Mouse (Mus musculus) heart, embryonic 10.5 days (tissue): ENCODE data around the gene Adamtsl3. TPM values are rescaled to one million over a fixed set of nuclear protein-coding genes. Genes with fewer than 3 reads are reported as not detected.

Source experiments
- DNase-seq: peaks from one replicate; pipeline ENCODE4 v3.0.0-alpha.2; 2017; ENCODE audit warnings: low spot score
- H3K27ac ChIP-seq: fragments of 300-500 bp; sonication (generic); 2 replicates; pipeline ENCODE4 v1.5.1; 2016; ENCODE audit warnings: mild to moderate bottlenecking
- H3K27me3 ChIP-seq: fragments of 300-500 bp; sonication (generic); 2 replicates; pipeline ENCODE4 v1.6.1; 2016; ENCODE audit warnings: mild to moderate bottlenecking; ENCODE audit not compliant: poor library complexity, insufficient read depth, severe bottlenecking
- H3K36me3 ChIP-seq: fragments of 300-500 bp; sonication (generic); 2 replicates; pipeline ENCODE4 v1.6.1; 2016; ENCODE audit warnings: mild to moderate bottlenecking, moderate library complexity
- H3K4me1 ChIP-seq: fragments of 300-500 bp; sonication (generic); 2 replicates; pipeline ENCODE4 v1.6.1; 2016; ENCODE audit warnings: mild to moderate bottlenecking
- H3K4me3 ChIP-seq: fragments of 300-500 bp; sonication (generic); 2 replicates; pipeline ENCODE4 v1.5.1; 2016; ENCODE audit warnings: mild to moderate bottlenecking, moderate library complexity
- H3K9me3 ChIP-seq: fragments of 300-500 bp; sonication (generic); 2 replicates; pipeline ENCODE4 v1.6.1; 2016; ENCODE audit warnings: mild to moderate bottlenecking, moderate library complexity
- WGBS: fragments of 180-500 bp; shearing (Covaris S2); methylation state at CpG from one replicate; pipeline ENCODE4 v1.1.7; 2016; 5-methylcytosine and 5-hydroxymethylcytosine counted together
- polyA plus RNA-seq: library from polyadenylated mRNA; unstranded; fragments of >200 nt; fragmentation: Nextera tagmentation; extraction: Ambion mirVana; gene quantifications from 2 replicates; pipeline ENCODE4 v1.2.1, GENCODE M21; 2016

Gene Adamtsl3
- polyA plus RNA-seq, 1 experiment from 2014 or later = 0.06 TPM

- WGBS = under 1% methylated on average over 34 of the region's 34 CpGs
- Histone ChIP-seq H3K27ac (no peak overlapping the region), H3K27me3 (peaks cover 86% of the 10 kb centered on the region), H3K4me1 (peaks cover 16% of the 10 kb centered on the region), H3K4me3 (peak overlapping the region; percentile 64), H3K36me3 (no peaks in the 10 kb centered on the region), H3K9me3 (no peaks in the 10 kb centered on the region)
- DNase-seq = no peak
Observed at GRCm38 (mm10) chr7:82336132-82336531, 638 bp downstream of the Adamtsl3 start.

DNA sequence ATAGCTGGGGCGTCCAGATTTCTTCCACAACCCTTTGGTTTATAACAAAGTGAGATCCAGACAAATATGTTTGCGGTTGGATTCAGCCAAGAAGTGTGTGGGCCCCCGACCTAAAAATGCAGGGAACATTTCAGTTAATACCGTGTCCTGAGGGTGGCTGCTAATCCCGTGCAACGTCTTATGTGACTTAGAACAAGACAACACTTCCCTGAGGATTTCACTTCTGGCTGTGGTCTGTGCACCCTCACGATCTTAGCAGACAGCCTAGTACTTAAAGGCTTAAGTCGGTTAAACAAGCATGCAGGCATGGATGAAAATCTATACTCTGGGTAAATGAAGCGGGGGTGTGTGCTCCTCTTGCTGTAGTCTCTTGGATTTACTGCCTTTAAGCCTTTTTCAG is 2.6 kb downstream of the Adamtsl3 start:
- 82% methylated on average over 9 of the region's 9 CpGs for WGBS
- H3K36me3 ChIP-seq = no peaks in the 10 kb centered on the region
- peaks cover 67% of the 10 kb centered on the region for H3K27me3 ChIP-seq
- no peaks in the 10 kb centered on the region for H3K9me3 ChIP-seq
- no peak overlapping the region for H3K27ac ChIP-seq
- peak; percentile 30 for DNase-seq
- H3K4me1 ChIP-seq = peaks cover 21% of the 10 kb centered on the region
- H3K4me3 ChIP-seq = no peak overlapping the region

DNA sequence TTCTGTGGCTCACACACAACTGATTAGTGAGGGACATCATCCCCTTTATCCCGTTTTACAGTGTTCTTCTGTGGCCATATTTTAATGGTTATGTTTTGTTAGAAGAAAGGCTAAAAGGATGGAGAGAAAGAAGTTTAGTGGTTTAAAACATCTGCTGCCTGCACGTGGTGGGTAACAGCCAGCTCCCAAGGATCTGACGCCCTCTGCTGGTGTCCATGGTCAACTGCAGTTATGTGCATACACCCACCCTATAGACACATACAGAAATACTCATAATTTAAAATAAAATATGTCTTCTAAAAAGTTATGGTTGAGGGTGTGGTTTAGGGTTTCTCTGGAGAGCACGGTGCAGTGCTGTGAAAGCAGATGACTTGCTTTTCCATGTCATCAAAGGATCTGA is 3.0 kb downstream of the Adamtsl3 start:
- WGBS = 78% methylated on average over 4 of the region's 4 CpGs
- H3K4me1 ChIP-seq = peaks cover 21% of the 10 kb centered on the region
- H3K4me3 ChIP-seq = no peak overlapping the region
- DNase-seq = no peak
- H3K9me3 ChIP-seq = no peaks in the 10 kb centered on the region
- H3K36me3 ChIP-seq = no peaks in the 10 kb centered on the region
- peaks cover 63% of the 10 kb centered on the region for H3K27me3 ChIP-seq
- no peak overlapping the region for H3K27ac ChIP-seq

GRCm38 (mm10) chr7:82339214-82339613 is 3.7 kb downstream of the Adamtsl3 start:
- no peak overlapping the region for H3K4me3 ChIP-seq
- no peak overlapping the region for H3K27ac ChIP-seq
- H3K36me3 ChIP-seq = no peaks in the 10 kb centered on the region
- DNase-seq = peak; percentile 17
- H3K27me3 ChIP-seq = peaks cover 56% of the 10 kb centered on the region
- 46% methylated on average over 3 of the region's 3 CpGs for WGBS
- H3K4me1 ChIP-seq = peaks cover 21% of the 10 kb centered on the region
- no peaks in the 10 kb centered on the region for H3K9me3 ChIP-seq

DNA sequence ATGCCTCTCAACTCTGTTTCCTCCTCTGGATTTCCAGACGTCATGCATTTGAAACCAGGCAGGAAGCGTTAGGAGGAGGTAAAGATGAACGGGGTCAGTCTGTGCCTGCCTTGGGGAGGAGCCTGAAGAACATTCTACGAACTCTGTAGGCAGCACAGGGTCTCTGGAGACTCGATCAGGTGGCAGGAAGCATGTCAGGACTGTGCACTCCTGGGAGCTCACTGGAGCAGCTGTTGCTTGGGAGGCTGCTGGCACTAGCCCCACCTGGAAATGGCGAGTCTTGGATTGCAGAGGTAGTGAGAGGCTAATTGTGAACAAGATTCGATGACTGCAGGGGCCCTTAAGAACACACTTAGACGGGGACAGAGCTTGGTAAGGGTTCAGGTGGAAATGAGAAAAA is 6.0 kb downstream of the Adamtsl3 start:
- WGBS = 42% methylated on average over 8 of the region's 8 CpGs
- DNase-seq = peak; percentile 69

DNA sequence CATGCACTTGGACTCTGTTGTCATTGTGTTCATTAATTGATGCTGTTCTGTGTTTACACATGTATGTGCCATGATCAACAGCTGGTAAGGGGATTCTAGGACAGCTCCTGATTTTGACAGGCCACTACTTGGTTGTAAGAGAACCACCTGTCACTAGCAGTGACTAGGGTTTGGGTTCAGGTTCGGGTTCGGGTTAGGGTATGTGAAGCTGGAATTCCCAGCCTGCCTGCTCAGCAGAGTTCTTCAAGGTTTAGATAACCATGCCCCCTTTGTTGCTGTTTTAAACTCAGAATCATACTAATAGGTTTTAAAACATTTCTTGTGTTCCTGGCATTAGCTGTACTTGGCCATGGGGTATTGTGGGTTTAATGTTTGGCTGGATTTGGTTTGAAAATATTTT is 11.2 kb downstream of the Adamtsl3 start:
- WGBS = 76% methylated on average over 2 of the region's 2 CpGs
- Histone ChIP-seq H3K27me3 (no peaks in the 10 kb centered on the region), H3K36me3 (no peaks in the 10 kb centered on the region), H3K4me1 (no peaks in the 10 kb centered on the region), H3K9me3 (no peaks in the 10 kb centered on the region), H3K27ac (no peak overlapping the region), H3K4me3 (no peak overlapping the region)
- peak; percentile 61 for DNase-seq

More for the DNA sequence above, 6.0 kb downstream of the Adamtsl3 start:
- H3K9me3 ChIP-seq = no peaks in the 10 kb centered on the region
- H3K36me3 ChIP-seq = no peaks in the 10 kb centered on the region
- H3K4me1 ChIP-seq = 0 out of 2 replicates have a peak, but pooled peaks cover 6% of the 10 kb centered on the region
- no peak overlapping the region for H3K27ac ChIP-seq
- H3K27me3 ChIP-seq = peaks cover 34% of the 10 kb centered on the region
- no peak overlapping the region for H3K4me3 ChIP-seq

GRCm38 (mm10) chr7:82349796-82350195 is 14.3 kb downstream of the Adamtsl3 start:
- no peaks in the 10 kb centered on the region for H3K4me1 ChIP-seq
- no peak overlapping the region for H3K4me3 ChIP-seq
- no peaks in the 10 kb centered on the region for H3K9me3 ChIP-seq
- peak; percentile 61 for DNase-seq
- no peaks in the 10 kb centered on the region for H3K27me3 ChIP-seq
- H3K27ac ChIP-seq = no peak overlapping the region
- WGBS = 70% methylated on average over 7 of the region's 7 CpGs
- H3K36me3 ChIP-seq = no peaks in the 10 kb centered on the region

DNA sequence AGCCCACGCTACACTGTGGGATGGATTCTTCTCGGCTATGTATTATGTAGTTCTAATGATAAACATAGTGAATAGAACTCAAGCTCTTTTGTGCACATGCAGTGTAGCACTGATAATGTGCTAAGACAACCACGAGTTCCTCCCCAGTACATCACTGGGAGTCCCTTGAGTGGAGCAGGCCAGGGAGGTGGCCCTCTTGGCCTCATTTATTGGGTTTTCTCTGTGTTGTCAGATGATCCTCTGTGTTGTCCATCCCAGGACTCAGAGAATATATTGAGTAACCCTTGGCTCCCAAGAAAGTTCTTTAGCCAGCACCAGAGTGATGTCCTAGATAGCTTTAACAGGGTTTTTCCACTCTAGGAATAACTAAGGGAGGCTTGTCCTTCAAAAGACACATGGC is 14.9 kb downstream of the Adamtsl3 start:
- no peak overlapping the region for H3K27ac ChIP-seq
- peak; percentile 28 for DNase-seq
- 74% methylated on average over 3 of the region's 3 CpGs for WGBS

DNA sequence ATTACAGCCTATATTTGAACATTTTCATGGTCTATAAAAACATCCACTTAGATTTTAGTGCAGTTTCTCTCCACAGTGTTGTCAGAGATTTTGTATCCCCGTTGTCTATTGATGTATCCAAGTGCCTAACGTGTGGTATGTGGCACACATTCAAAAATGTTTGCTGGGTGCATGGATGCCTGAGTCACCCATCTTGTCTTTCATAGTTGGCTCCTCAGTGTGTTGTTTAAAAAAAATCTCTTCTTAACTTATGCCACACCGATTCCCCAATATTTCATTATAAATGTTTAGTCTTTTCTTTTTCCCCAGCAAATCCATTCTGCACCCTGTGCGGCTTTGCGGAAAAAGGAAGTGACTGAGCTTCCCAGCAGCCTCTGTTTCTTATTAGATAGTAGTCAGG is 23.7 kb downstream of the Adamtsl3 start:
- DNase-seq = no peak
- Histone ChIP-seq H3K27me3 (no peaks in the 10 kb centered on the region), H3K27ac (no peak overlapping the region), H3K4me3 (no peak overlapping the region), H3K9me3 (no peaks in the 10 kb centered on the region), H3K4me1 (no peaks in the 10 kb centered on the region), H3K36me3 (no peaks in the 10 kb centered on the region)
- 86% methylated on average over 5 of the region's 5 CpGs for WGBS

More for the DNA sequence above, 14.9 kb downstream of the Adamtsl3 start:
- Histone ChIP-seq H3K4me3 (no peak overlapping the region), H3K36me3 (no peaks in the 10 kb centered on the region), H3K4me1 (no peaks in the 10 kb centered on the region), H3K27me3 (no peaks in the 10 kb centered on the region), H3K9me3 (no peaks in the 10 kb centered on the region)

GRCm38 (mm10) chr7:82359674-82360073 is 24.2 kb downstream of the Adamtsl3 start:
- H3K4me1 ChIP-seq = no peaks in the 10 kb centered on the region
- no peaks in the 10 kb centered on the region for H3K36me3 ChIP-seq
- no peaks in the 10 kb centered on the region for H3K27me3 ChIP-seq
- no peak overlapping the region for H3K27ac ChIP-seq
- no peak overlapping the region for H3K4me3 ChIP-seq
- WGBS = 59% methylated on average over 5 of the region's 5 CpGs
- no peak for DNase-seq
- H3K9me3 ChIP-seq = no peaks in the 10 kb centered on the region

GRCm38 (mm10) chr7:82360186-82360585 is 24.7 kb downstream of the Adamtsl3 start:
- Histone ChIP-seq H3K4me1 (no peaks in the 10 kb centered on the region), H3K4me3 (no peak overlapping the region), H3K27me3 (no peaks in the 10 kb centered on the region), H3K9me3 (no peaks in the 10 kb centered on the region), H3K27ac (no peak overlapping the region), H3K36me3 (no peaks in the 10 kb centered on the region)
- 76% methylated on average over 4 of the region's 4 CpGs for WGBS
- no peak for DNase-seq

DNA sequence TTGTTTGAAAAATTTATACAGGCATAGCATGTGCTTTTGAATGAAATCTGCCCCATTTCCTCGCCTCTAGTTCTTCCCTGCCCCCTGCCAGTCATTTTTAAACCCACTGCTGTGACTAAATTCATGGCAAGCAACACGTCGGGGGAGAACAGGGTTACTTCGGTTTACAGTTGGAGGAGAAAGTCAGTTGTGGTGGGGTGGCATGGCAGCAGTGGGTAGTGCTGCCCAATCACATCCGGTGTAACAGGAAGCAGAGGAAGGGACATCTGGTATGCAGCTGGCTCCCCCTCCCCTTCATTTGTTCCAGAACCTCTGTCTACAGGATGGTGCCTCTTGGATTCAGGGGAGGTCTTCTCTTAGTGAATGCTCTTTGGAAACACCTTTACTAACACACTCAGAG is 25.6 kb downstream of the Adamtsl3 start:
- 90% methylated on average over 5 of the region's 5 CpGs for WGBS
- no peaks in the 10 kb centered on the region for H3K4me1 ChIP-seq
- no peak for DNase-seq

GRCm38 (mm10) chr7:82364567-82364966 is 29.1 kb downstream of the Adamtsl3 start:
- no peaks in the 10 kb centered on the region for H3K4me1 ChIP-seq
- H3K9me3 ChIP-seq = no peaks in the 10 kb centered on the region
- no peak overlapping the region for H3K4me3 ChIP-seq
- H3K36me3 ChIP-seq = no peaks in the 10 kb centered on the region
- H3K27ac ChIP-seq = no peak overlapping the region
- WGBS = 88% methylated on average over 3 of the region's 3 CpGs
- no peaks in the 10 kb centered on the region for H3K27me3 ChIP-seq
- DNase-seq = no peak

More for the DNA sequence above, 25.6 kb downstream of the Adamtsl3 start:
- no peak overlapping the region for H3K27ac ChIP-seq
- H3K27me3 ChIP-seq = no peaks in the 10 kb centered on the region
- H3K36me3 ChIP-seq = no peaks in the 10 kb centered on the region
- no peak overlapping the region for H3K4me3 ChIP-seq
- H3K9me3 ChIP-seq = no peaks in the 10 kb centered on the region

DNA sequence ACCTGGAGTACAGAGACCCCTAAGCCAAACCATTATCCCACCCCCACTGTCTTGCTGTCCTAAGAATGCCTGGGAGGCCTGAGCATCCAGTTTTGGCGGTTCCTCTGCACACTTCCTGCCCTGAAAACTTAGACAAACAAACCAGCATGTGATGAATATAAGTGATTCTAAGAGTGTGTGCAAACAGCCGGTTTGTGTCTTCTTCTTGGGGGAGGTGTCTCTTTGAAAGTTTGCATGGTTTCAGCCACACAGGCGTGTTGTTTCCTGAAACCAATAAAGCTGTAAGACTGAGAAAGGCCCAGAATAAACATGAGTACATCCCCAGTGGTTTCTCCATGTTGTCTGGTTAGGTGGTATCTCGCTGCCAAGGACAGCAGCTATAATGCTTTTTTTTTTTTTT is 30.6 kb downstream of the Adamtsl3 start:
- DNase-seq = no peak
- 64% methylated on average over 4 of the region's 4 CpGs for WGBS
- H3K9me3 ChIP-seq = no peaks in the 10 kb centered on the region
- no peaks in the 10 kb centered on the region for H3K27me3 ChIP-seq
- no peaks in the 10 kb centered on the region for H3K36me3 ChIP-seq
- no peak overlapping the region for H3K27ac ChIP-seq
- H3K4me3 ChIP-seq = no peak overlapping the region
- no peaks in the 10 kb centered on the region for H3K4me1 ChIP-seq
